Mouse (Mus musculus) urinary bladder, adult 18-20 months (tissue): Measurements from ENCODE around the gene Ecpas.

Experiments used
- DNase-seq, 2 experiments: peaks; one replicate each; pipeline ENCODE4 v3.0.0; 2022; ENCODE audit warnings: low spot score in 2 of 2, mixed read lengths in 2 of 2

Ecpas gene

GRCm38 (mm10) chr4:58911069-58911830 lies 1.3 kb downstream of the Ecpas start:
- DNase-seq: peak; percentile 42 to 69

GRCm38 (mm10) chr4:58910175-58911068 lies 2.1 kb downstream of the Ecpas start:
- no peak for DNase-seq

- no peak for DNase-seq
These were observed 5.1 kb downstream of the Ecpas start for GRCm38 (mm10) chr4:58907453-58907852.

GRCm38 (mm10) chr4:58898318-58898717 lies 14.2 kb downstream of the Ecpas start:
- DNase-seq: no peak

- DNase-seq: no peak
These were observed 15.1 kb downstream of the Ecpas start for GRCm38 (mm10) chr4:58897436-58897835.

- DNase-seq: no peak
These were observed 18.1 kb downstream of the Ecpas start for GRCm38 (mm10) chr4:58894399-58894798.

- no peak for DNase-seq
These were observed 22.3 kb downstream of the Ecpas start for GRCm38 (mm10) chr4:58890035-58890782.

- DNase-seq: no peak
These were observed 24.0 kb downstream of the Ecpas start for GRCm38 (mm10) chr4:58888568-58888967.

GRCm38 (mm10) chr4:58887626-58888025 lies 24.9 kb downstream of the Ecpas start:
- no peak for DNase-seq

- DNase-seq: no peak
These were observed 25.8 kb downstream of the Ecpas start for GRCm38 (mm10) chr4:58886778-58887177.

GRCm38 (mm10) chr4:58885341-58885740 lies 27.2 kb downstream of the Ecpas start:
- no peak for DNase-seq

- DNase-seq: no peak
These were observed 28.7 kb downstream of the Ecpas start for GRCm38 (mm10) chr4:58883841-58884240.

- DNase-seq: no peak
These were observed 38.2 kb downstream of the Ecpas start for GRCm38 (mm10) chr4:58874373-58874772.

GRCm38 (mm10) chr4:58867242-58867641 lies 45.3 kb downstream of the Ecpas start:
- peak in 1 of 2 experiments; percentile 18 for DNase-seq

- DNase-seq: no peak
These were observed 79.6 kb downstream of the Ecpas start for GRCm38 (mm10) chr4:58832908-58833307.

- DNase-seq: no peak
These were observed 86.6 kb downstream of the Ecpas start for GRCm38 (mm10) chr4:58825921-58826320.

GRCm38 (mm10) chr4:58787616-58788015 lies 124.9 kb downstream of the Ecpas start, which contains the start of gene Olfr267:
TSS of gene Olfr267 (minus strand) at chr4:58787716.
- no peak for DNase-seq

GRCm38 (mm10) chr4:58786659-58787058 lies 125.9 kb downstream of the Ecpas start:
- DNase-seq: no peak

- no peak for DNase-seq
These were observed 149.1 kb downstream of the Ecpas start for GRCm38 (mm10) chr4:58763417-58763816.

- no peak for DNase-seq
These were observed 163.0 kb downstream of the Ecpas start for GRCm38 (mm10) chr4:58749510-58749909.

GRCm38 (mm10) chr4:58749101-58749500 lies 163.4 kb downstream of the Ecpas start:
- DNase-seq: peak; percentile 27 to 56
